Mouse (Mus musculus) lung, postnatal 0 days (tissue): ENCODE data around the gene Wiz. TPM values are rescaled to one million over a fixed set of nuclear protein-coding genes. Genes with fewer than 3 reads are reported as not detected.

ENCODE experiments used
- ATAC-seq: fragments of 200-750 bp; cut with Nextera tagmentation; 2 replicates; pipeline ENCODE4 v1.8.0; 2017; ENCODE audit warnings: moderate library complexity
- DNase-seq: peaks from one replicate; pipeline ENCODE4 v3.0.0-alpha.2; 2016; ENCODE audit warnings: low spot score
- H3K27ac ChIP-seq: fragments of 300-500 bp; sonication (generic); 2 replicates; pipeline ENCODE4 v1.5.1; 2014; ENCODE audit warnings: antibody characterized with exemption, mild to moderate bottlenecking, low read length, mixed read lengths
- H3K27me3 ChIP-seq: fragments of 300-500 bp; sonication (generic); replicated peaks from 2 replicates; pipeline ENCODE4 v1.6.1; 2014; ENCODE audit warnings: low read length, mixed read lengths; ENCODE audit not compliant: insufficient read depth
- H3K36me3 ChIP-seq: fragments of 300-500 bp; sonication (generic); 2 replicates; pipeline ENCODE4 v1.6.1; 2014; ENCODE audit warnings: low read length, mixed read lengths; ENCODE audit not compliant: insufficient read depth
- H3K4me1 ChIP-seq: fragments of 300-500 bp; sonication (generic); 2 replicates; pipeline ENCODE4 v1.6.1; 2014; ENCODE audit warnings: antibody characterized with exemption, low read depth, low read length, mixed read lengths; ENCODE audit not compliant: insufficient read depth
- H3K4me2 ChIP-seq: fragments of 300-500 bp; sonication (generic); replicated peaks from 2 replicates; pipeline ENCODE4 v1.6.1; 2014; ENCODE audit warnings: low read depth, mild to moderate bottlenecking, low read length, moderate library complexity, mixed read lengths
- H3K4me3 ChIP-seq: fragments of 300-500 bp; sonication (generic); 2 replicates; pipeline ENCODE4 v1.5.1; 2014; ENCODE audit warnings: low read depth, low read length
- H3K9ac ChIP-seq: fragments of 300-500 bp; sonication (generic); replicated peaks from 2 replicates; pipeline ENCODE4 v1.6.1; 2014; ENCODE audit warnings: low read depth, mild to moderate bottlenecking
- H3K9me3 ChIP-seq: fragments of 300-500 bp; sonication (generic); 2 replicates; pipeline ENCODE4 v1.6.1; 2016; ENCODE audit warnings: low read length, mixed read lengths
- CTCF ChIP-seq: IDR thresholded peaks from 2 replicates; pipeline ENCODE4 v1.5.1; 2016; ENCODE audit warnings: antibody characterized with exemption, mild to moderate bottlenecking
- EP300 ChIP-seq: IDR thresholded peaks from 2 replicates; pipeline ENCODE4 v1.6.1; 2016; ENCODE audit warnings: antibody characterized with exemption, mild to moderate bottlenecking, control low read depth
- WGBS: fragments of 180-500 bp; shearing (Covaris S2); extraction: QIAGEN DNeasy Blood & Tissue Kit; methylation state at CpG from one replicate; pipeline ENCODE4 v1.1.7; 2014; 5-methylcytosine and 5-hydroxymethylcytosine counted together
- polyA plus RNA-seq: library from polyadenylated mRNA; unstranded; fragments of >200 nt; fragmentation: Nextera tagmentation; extraction: Ambion mirVana; gene quantifications from 2 replicates; pipeline ENCODE4 v1.2.1, GENCODE M21; 2015

The Wiz gene
- polyA plus RNA-seq, 1 experiment from 2014 or later, result 12.1 TPM

DNA sequence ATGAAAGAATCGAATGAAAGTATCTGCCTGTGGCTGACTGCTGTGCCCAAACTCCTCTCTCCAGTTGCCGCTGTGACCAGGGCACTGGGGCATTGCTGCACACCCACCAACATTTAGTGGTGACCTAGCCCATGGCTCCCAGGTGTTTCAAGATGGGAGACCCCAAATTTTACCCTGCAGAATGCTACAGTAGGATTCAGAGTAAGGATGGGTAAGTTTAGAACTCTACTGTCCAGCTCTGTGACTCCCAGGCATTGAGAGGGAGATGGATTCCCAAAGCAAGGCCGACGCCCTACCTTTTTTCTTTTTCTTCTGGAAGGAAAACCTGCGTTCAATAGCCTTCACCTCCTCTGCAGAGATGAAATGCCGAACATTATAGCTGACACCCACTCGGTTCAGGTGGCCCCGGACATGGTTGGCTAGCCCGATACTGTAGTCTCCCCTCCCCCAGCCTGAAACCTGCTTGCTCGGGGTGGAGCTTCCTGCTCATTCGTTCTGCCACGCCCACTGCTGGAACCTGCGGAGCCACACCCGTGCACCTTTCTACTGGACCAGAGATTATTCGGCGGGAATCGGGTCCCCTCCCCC, 20.2 kb downstream of the Wiz start:
- H3K9me3 ChIP-seq, result no peaks in the 10 kb centered on the region
- peaks cover 7% of the 10 kb centered on the region; the same call in 1 of the 2 replicates for H3K4me1 ChIP-seq
- peak overlapping the region; percentile 44 for H3K4me2 ChIP-seq
- H3K9ac ChIP-seq, result no peak overlapping the region
- 14% methylated on average over 11 of the region's 17 CpGs for WGBS
- ATAC-seq, result peak; percentile 25
- no peaks in the 10 kb centered on the region for H3K27me3 ChIP-seq
- H3K27ac ChIP-seq, result 0 out of 2 replicates have a peak overlapping the region, but pooled peaks have one; percentile 5
- peak overlapping the region; percentile 17 for H3K4me3 ChIP-seq
- H3K36me3 ChIP-seq, result peaks cover 7% of the 10 kb centered on the region; the same call in 1 of the 2 replicates
- no peak for DNase-seq
- TF ChIP-seq EP300, result no peak
- no peak for TF ChIP-seq CTCF

DNA sequence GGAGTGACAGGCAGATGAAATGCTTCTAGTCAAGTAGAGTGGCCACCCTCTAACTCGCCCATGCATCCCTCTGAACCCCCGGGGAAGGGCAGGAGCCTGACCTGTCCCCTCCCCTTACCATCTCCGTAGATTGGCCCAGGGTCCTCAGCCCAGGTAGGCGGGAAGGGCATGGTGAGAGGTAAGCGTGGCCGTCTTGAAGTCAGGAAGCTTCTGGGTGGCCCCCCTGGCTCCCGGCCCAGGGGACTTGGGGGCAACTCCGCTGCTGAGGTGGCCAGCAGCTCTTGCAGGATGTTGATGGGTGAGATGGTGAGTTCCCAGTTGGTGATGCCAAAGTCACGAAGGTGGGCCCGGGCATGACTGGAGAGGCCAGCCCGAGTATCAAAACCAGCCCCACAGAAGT, 21.5 kb downstream of the Wiz start:
- Histone ChIP-seq H3K36me3 (peaks cover 7% of the 10 kb centered on the region; the same call in 1 of the 2 replicates), H3K27ac (no peak overlapping the region), H3K4me2 (no peak overlapping the region), H3K9ac (no peak overlapping the region), H3K4me3 (no peak overlapping the region), H3K4me1 (peaks cover 15% of the 10 kb centered on the region; the same call in 1 of the 2 replicates), H3K9me3 (no peaks in the 10 kb centered on the region), H3K27me3 (no peaks in the 10 kb centered on the region)
- TF ChIP-seq EP300, result no peak
- no peak for TF ChIP-seq CTCF
- ATAC-seq, result no peak
- DNase-seq, result no peak
- WGBS, result 85% methylated on average over 11 of the region's 11 CpGs

DNA sequence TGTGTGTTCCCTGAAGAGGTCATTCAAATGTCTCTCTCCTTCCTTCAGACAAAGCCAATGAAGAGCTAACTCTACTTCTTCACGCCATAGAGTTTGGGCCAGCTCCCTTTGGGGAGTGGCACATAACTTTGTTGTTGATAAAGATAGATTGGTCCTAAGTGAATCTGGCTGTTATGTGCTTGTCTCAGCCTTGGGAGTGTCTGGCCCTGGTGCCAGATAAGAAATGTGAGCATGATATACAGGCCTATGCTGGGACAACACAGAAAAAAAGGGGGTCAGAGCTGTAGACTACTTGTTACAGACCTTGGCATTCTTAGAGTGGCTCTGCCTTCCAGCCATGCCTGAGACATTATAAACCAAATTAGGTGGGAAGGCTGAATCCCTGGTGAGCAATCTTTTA, 23.9 kb downstream of the Wiz start:
- TF ChIP-seq CTCF (no peak), EP300 (no peak)
- Histone ChIP-seq H3K4me1 (peaks cover 15% of the 10 kb centered on the region; the same call in 1 of the 2 replicates), H3K27ac (0 out of 2 replicates have a peak overlapping the region, but pooled peaks have one; percentile 5), H3K9ac (no peak overlapping the region), H3K9me3 (no peaks in the 10 kb centered on the region), H3K27me3 (no peaks in the 10 kb centered on the region), H3K4me3 (no peak overlapping the region), H3K4me2 (no peak overlapping the region), H3K36me3 (peaks cover 13% of the 10 kb centered on the region; the same call in 1 of the 2 replicates)
- 82% methylated on average over 1 of the region's 1 CpGs for WGBS
- DNase-seq (no peak), ATAC-seq (no peak)

DNA sequence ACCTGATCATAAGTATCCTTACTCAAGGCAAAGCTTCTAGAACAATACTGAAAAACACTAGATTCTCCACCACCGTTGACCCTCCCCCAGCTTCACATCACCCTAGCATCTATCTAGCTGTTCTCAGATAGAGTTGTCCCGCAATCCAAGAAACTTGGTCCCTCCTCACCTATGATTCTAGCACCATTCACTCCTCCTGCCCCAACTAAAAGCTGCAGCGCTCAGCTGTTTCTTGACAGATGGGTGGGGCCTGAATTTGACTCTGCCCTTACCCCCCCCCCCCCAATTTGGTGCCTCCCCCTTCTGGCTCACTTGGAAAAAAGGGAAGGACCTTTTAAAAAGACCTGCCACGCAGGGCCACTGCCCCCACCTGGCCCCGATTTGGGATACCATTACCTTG, 24.4 kb downstream of the Wiz start:
- Histone ChIP-seq H3K4me1 (peaks cover 15% of the 10 kb centered on the region; the same call in 1 of the 2 replicates), H3K27me3 (no peaks in the 10 kb centered on the region), H3K9ac (no peak overlapping the region; the same call in 1 of the 2 replicates), H3K4me3 (peak overlapping the region; percentile 99), H3K36me3 (peaks cover 13% of the 10 kb centered on the region; the same call in 1 of the 2 replicates), H3K9me3 (no peaks in the 10 kb centered on the region), H3K27ac (peak overlapping the region; percentile 54), H3K4me2 (peak overlapping the region; percentile 89)
- DNase-seq (no peak), ATAC-seq (no peak)
- TF ChIP-seq CTCF, result no peak
- TF ChIP-seq EP300, result no peak
- 47% methylated on average over 5 of the region's 5 CpGs for WGBS

DNA sequence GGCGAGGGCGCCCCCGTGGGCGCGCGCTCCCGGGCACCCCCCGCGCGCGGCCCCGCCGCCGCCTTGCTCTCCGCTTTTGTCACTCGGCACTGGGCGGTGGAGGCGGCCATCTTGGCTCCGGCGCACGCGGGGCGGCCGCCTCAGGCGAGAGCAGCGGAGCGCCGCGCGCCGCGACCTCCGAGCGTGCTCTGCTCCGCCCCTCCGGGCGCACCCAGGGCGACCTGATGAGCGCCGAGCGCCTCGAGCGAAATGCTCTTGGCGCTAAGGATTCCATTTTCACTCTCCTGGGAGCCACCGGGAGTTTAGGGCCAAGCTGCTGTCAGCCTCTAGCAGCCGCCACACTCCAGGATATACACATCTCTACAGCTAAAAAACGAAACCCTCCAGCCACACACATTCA, 24.9 kb downstream of the Wiz start:
- ATAC-seq (peak; percentile 97), DNase-seq (peak; percentile 95)
- Histone ChIP-seq H3K4me3 (peak overlapping the region; percentile 99), H3K36me3 (peaks cover 15% of the 10 kb centered on the region), H3K4me2 (peak overlapping the region; percentile 89), H3K4me1 (peaks cover 15% of the 10 kb centered on the region; the same call in 1 of the 2 replicates), H3K27me3 (no peaks in the 10 kb centered on the region), H3K9ac (peak overlapping the region; percentile 76), H3K27ac (peak overlapping the region; percentile 54), H3K9me3 (no peaks in the 10 kb centered on the region)
- TF ChIP-seq EP300, result no peak
- 0 out of 2 replicates have a peak, but pooled peaks have one; percentile 16 for TF ChIP-seq CTCF
- WGBS, result under 1% methylated on average over 24 of the region's 47 CpGs

DNA sequence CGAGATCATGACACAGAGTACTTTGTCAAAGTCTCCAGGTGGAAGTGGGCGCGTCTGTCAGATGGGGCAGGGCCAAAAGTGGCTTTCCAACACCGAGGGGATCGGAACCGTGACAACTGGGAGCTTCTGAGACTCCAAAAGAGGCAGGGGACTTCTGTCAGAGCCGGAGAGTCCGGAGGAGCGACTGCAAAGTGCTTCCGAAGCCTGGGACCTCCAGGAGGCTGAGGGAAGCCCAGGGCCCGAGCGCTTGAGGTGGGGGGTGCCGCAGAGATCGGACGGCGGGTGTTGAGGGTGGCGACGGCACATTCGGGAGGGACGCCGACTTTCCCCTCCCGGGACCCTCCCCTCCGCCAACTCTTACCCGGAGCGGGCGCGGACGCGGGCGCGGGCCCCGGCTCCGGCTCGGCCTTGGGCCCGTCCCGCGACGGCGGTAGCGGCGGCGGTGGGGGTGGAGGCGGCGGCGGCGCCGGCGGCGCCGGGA, 25.4 kb downstream of the Wiz start:
- peak overlapping the region; percentile 89 for H3K4me2 ChIP-seq
- peak; percentile 47 for ATAC-seq
- TF ChIP-seq EP300, result no peak
- no peak for TF ChIP-seq CTCF
- no peak for DNase-seq
- peak overlapping the region; percentile 76 for H3K9ac ChIP-seq
- H3K4me1 ChIP-seq, result peaks cover 15% of the 10 kb centered on the region; the same call in 1 of the 2 replicates
- H3K4me3 ChIP-seq, result peak overlapping the region; percentile 99
- H3K9me3 ChIP-seq, result no peaks in the 10 kb centered on the region
- peaks cover 20% of the 10 kb centered on the region for H3K36me3 ChIP-seq
- peak overlapping the region; percentile 40 for H3K27ac ChIP-seq
- WGBS, result 2% methylated on average over 15 of the region's 50 CpGs
- H3K27me3 ChIP-seq, result no peaks in the 10 kb centered on the region
